Comparison of ENCODE assay signal across 9 mouse cellular contexts in genomic region chr9:123158125-123158836, GRCm38 (mm10). TPM values are rescaled to one million over a fixed set of nuclear protein-coding genes. Genes with fewer than 3 reads are reported as not detected.
DNase-seq lines count a peak whose midpoint lies in the region; ATAC-seq and TF ChIP-seq lines count a peak whose summit lies in the region.
"Had no signal": no experiment of that assay in that cellular context is flagged by ENCODE, and none has a peak within 500 bp of the region (broad histone marks: within the 10 kb centered on the region; RNA-seq: fewer than 3 reads in every experiment).

No protein-coding gene starts in this region.

- in situ Hi-C loops in Patski (cut with MboI; ENCODE audit: low pct_unique_long_range_greater_than_20kb), result loop anchor here (10.0 kb wide), 1 partner anchor 207 kb away; the partner anchor contains the start of gene Lars2

- DNase-seq in B cell, adult 2 months, result peak; percentile 19 to 21
- DNase-seq in Patski (ENCODE audit: low read depth, low spot score), result no peak
- DNase-seq in embryonic facial prominence, embryonic 11.5 days (ENCODE audit: low spot score), result peak; percentile 59
- DNase-seq in lung, postnatal 36 days, result peak; percentile 64
- DNase-seq in ovary, postnatal 36 days (ENCODE audit: low spot score), result no peak
- no peak for DNase-seq in heart, adult 9 months (ENCODE audit: low spot score in 2 of 2)

- peak; percentile 63 for TF ChIP-seq CTCF in Patski (IDR thresholded peaks at IDR 0.05)

- POLR2A ChIA-PET in Patski (lab: Charles Lee), result no interaction called here

- no peaks in the 10 kb centered on the region for H3K4me1 ChIP-seq in hindbrain, embryonic 15.5 days (replicated peaks)
- no peaks in the 10 kb centered on the region for H3K4me1 ChIP-seq in hindbrain, embryonic 13.5 days (replicated peaks)
- H3K4me1 ChIP-seq in embryonic facial prominence, embryonic 11.5 days (ENCODE audit: control insufficient read depth, insufficient read depth, low read length), result no peaks in the 10 kb centered on the region
- H3K4me1 ChIP-seq: embryonic facial prominence, embryonic 15.5 days had no signal

- no peak overlapping the region for H3K9ac ChIP-seq in hindbrain, embryonic 15.5 days
- H3K9ac ChIP-seq in hindbrain, embryonic 13.5 days, result no peak overlapping the region
- no peak overlapping the region for H3K9ac ChIP-seq in embryonic facial prominence, embryonic 11.5 days (replicated peaks; ENCODE audit: low read length)
- H3K9ac ChIP-seq: embryonic facial prominence, embryonic 15.5 days had no signal

- H3K36me3 ChIP-seq in hindbrain, embryonic 15.5 days, result no peaks in the 10 kb centered on the region
- H3K36me3 ChIP-seq in hindbrain, embryonic 13.5 days, result no peaks in the 10 kb centered on the region
- no peaks in the 10 kb centered on the region for H3K36me3 ChIP-seq in embryonic facial prominence, embryonic 11.5 days (replicated peaks; ENCODE audit: control insufficient read depth, insufficient read depth, low read depth, low read length)
- H3K36me3 ChIP-seq: embryonic facial prominence, embryonic 15.5 days had no signal

- ATAC-seq in hindbrain, embryonic 15.5 days (ENCODE audit: low FRiP score, low read depth), result peak; percentile 32; the same call in 1 of the 2 replicates
- ATAC-seq in hindbrain, embryonic 13.5 days (ENCODE audit: low FRiP score), result no peak
- no peak for ATAC-seq in Patski
- ATAC-seq in embryonic facial prominence, embryonic 11.5 days (replicated peaks; ENCODE audit: insufficient number of reproducible peaks, low FRiP score, low TSS enrichment, low read depth), result no peak

- H3K9me3 ChIP-seq in hindbrain, embryonic 15.5 days, result no peaks in the 10 kb centered on the region
- no peaks in the 10 kb centered on the region for H3K9me3 ChIP-seq in hindbrain, embryonic 13.5 days
- no peaks in the 10 kb centered on the region for H3K9me3 ChIP-seq in embryonic facial prominence, embryonic 11.5 days (replicated peaks; ENCODE audit: control insufficient read depth, low read length)
- H3K9me3 ChIP-seq: embryonic facial prominence, embryonic 15.5 days had no signal

- H3K4me2 ChIP-seq in hindbrain, embryonic 15.5 days, result no peak overlapping the region
- no peak overlapping the region for H3K4me2 ChIP-seq in hindbrain, embryonic 13.5 days
- no peak overlapping the region for H3K4me2 ChIP-seq in embryonic facial prominence, embryonic 11.5 days (ENCODE audit: low read depth, low read length)
- H3K4me2 ChIP-seq: embryonic facial prominence, embryonic 15.5 days had no signal

- H3K27ac ChIP-seq in hindbrain, embryonic 15.5 days (replicated peaks), result no peak overlapping the region
- H3K27ac ChIP-seq in hindbrain, embryonic 13.5 days, result no peak overlapping the region
- no peak overlapping the region for H3K27ac ChIP-seq in embryonic facial prominence, embryonic 11.5 days (replicated peaks; ENCODE audit: low read depth, low read length)
- H3K27ac ChIP-seq: embryonic facial prominence, embryonic 15.5 days had no signal

- H3K4me3 ChIP-seq in hindbrain, embryonic 15.5 days, result no peak overlapping the region
- H3K4me3 ChIP-seq in hindbrain, embryonic 13.5 days, result no peak overlapping the region
- no peak overlapping the region for H3K4me3 ChIP-seq in embryonic facial prominence, embryonic 11.5 days (ENCODE audit: low read depth, low read length)
- H3K4me3 ChIP-seq: embryonic facial prominence, embryonic 15.5 days had no signal

- CTCF ChIA-PET in Patski (lab: Charles Lee), result interaction anchor here (0.6 to 2.8 kb wide), 6 partner anchors 10 to 378 kb away, joined by 3 to 90 read pairs (median 4); no protein-coding TSS in a partner anchor

- no peaks in the 10 kb centered on the region for H3K27me3 ChIP-seq in hindbrain, embryonic 15.5 days
- 0 out of 2 replicates have a peak, but pooled peaks cover 8% of the 10 kb centered on the region for H3K27me3 ChIP-seq in hindbrain, embryonic 13.5 days
- no peaks in the 10 kb centered on the region for H3K27me3 ChIP-seq in Patski
- no peaks in the 10 kb centered on the region for H3K27me3 ChIP-seq in embryonic facial prominence, embryonic 11.5 days (ENCODE audit: control insufficient read depth, insufficient read depth, low read length)
- H3K27me3 ChIP-seq: embryonic facial prominence, embryonic 15.5 days had no signal

- WGBS in hindbrain, embryonic 15.5 days, result 66% methylated on average over 8 of the region's 8 CpGs
- 68% methylated on average over 8 of the region's 8 CpGs for WGBS in hindbrain, embryonic 13.5 days
- WGBS in embryonic facial prominence, embryonic 11.5 days, result 58% methylated on average over 8 of the region's 8 CpGs

RNA-seq across cellular contexts. Expression of gene Clec3b, which starts 7.5 kb away (rescaled TPM):
- 3.2 and 3.6 TPM in 2 replicates for polyA plus RNA-seq in hindbrain, embryonic 15.5 days (2015; fragmentation: Nextera tagmentation; extraction: Ambion mirVana)
- polyA plus RNA-seq in hindbrain, embryonic 13.5 days (2015; fragmentation: Nextera tagmentation; extraction: Ambion mirVana), result 0.62 and 0.93 TPM in 2 replicates
- not detected for polyA plus RNA-seq in Patski (2021)
- not detected in 2 replicates for polyA plus RNA-seq in embryonic facial prominence, embryonic 11.5 days (2014; fragmentation: Nextera tagmentation; extraction: Ambion mirVana)

RNA-seq across cellular contexts. Expression of gene Exosc7, which starts 45.3 kb away (rescaled TPM):
- 78.1 and 79.3 TPM in 2 replicates for polyA plus RNA-seq in hindbrain, embryonic 15.5 days (2015; fragmentation: Nextera tagmentation; extraction: Ambion mirVana)
- polyA plus RNA-seq in hindbrain, embryonic 13.5 days (2015; fragmentation: Nextera tagmentation; extraction: Ambion mirVana), result 75.8 and 78.1 TPM in 2 replicates
- polyA plus RNA-seq in Patski (2021), result 53.2 TPM
- 106 and 109 TPM in 2 replicates for polyA plus RNA-seq in embryonic facial prominence, embryonic 11.5 days (2014; fragmentation: Nextera tagmentation; extraction: Ambion mirVana)

RNA-seq across cellular contexts. Expression of gene Zdhhc3, which starts 45.3 kb away (rescaled TPM):
- polyA plus RNA-seq in hindbrain, embryonic 15.5 days (2015; fragmentation: Nextera tagmentation; extraction: Ambion mirVana), result 87.1 and 93.5 TPM in 2 replicates
- polyA plus RNA-seq in hindbrain, embryonic 13.5 days (2015; fragmentation: Nextera tagmentation; extraction: Ambion mirVana), result 81.8 TPM in 2 replicates
- polyA plus RNA-seq in Patski (2021), result 48.3 TPM
- polyA plus RNA-seq in embryonic facial prominence, embryonic 11.5 days (2014; fragmentation: Nextera tagmentation; extraction: Ambion mirVana), result 56.9 and 64.3 TPM in 2 replicates

RNA-seq across cellular contexts. Expression of gene Cdcp1, which starts 57.6 kb away (rescaled TPM):
- polyA plus RNA-seq in hindbrain, embryonic 15.5 days (2015; fragmentation: Nextera tagmentation; extraction: Ambion mirVana), result 0.13 and 0.21 TPM in 2 replicates
- polyA plus RNA-seq in hindbrain, embryonic 13.5 days (2015; fragmentation: Nextera tagmentation; extraction: Ambion mirVana), result 0.09 and 0.16 TPM in 2 replicates
- polyA plus RNA-seq in Patski (2021), result not detected
- 3.0 and 3.8 TPM in 2 replicates for polyA plus RNA-seq in embryonic facial prominence, embryonic 11.5 days (2014; fragmentation: Nextera tagmentation; extraction: Ambion mirVana)

Comparison
In these comparisons a context has a peak if more than half of its experiments do, and no peak if none do; other contexts are left out.
1. DNase-seq: peak in B cell, adult 2 months (2 of 2), embryonic facial prominence, embryonic 11.5 days (single experiment) and lung, postnatal 36 days (single experiment); none in Patski (single experiment), ovary, postnatal 36 days (single experiment) and heart, adult 9 months (0 of 2).